Mouse (Mus musculus) lung, embryonic 15.5 days (tissue): ENCODE measurements around the gene Tspan18. TPM values are rescaled to one million over a fixed set of nuclear protein-coding genes. Genes with fewer than 3 reads are reported as not detected.

Source experiments
- ATAC-seq: fragments of 200-750 bp; cut with Nextera tagmentation; 2 replicates; pipeline ENCODE4 v1.8.0; 2017; ENCODE audit warnings: moderate number of reproducible peaks, borderline replicate concordance; ENCODE audit not compliant: low FRiP score, low TSS enrichment; ENCODE audit errors: extremely low read depth
- H3K27ac ChIP-seq: fragments of 300-500 bp; sonication (generic); 2 replicates; pipeline ENCODE4 v1.5.1; 2015; ENCODE audit warnings: moderate library complexity, mild to moderate bottlenecking, inconsistent platforms
- H3K27me3 ChIP-seq: fragments of 300-500 bp; sonication (generic); 2 replicates; pipeline ENCODE4 v1.6.1; 2015; ENCODE audit warnings: inconsistent platforms
- H3K36me3 ChIP-seq: fragments of 300-500 bp; sonication (generic); 2 replicates; pipeline ENCODE4 v1.6.1; 2015; ENCODE audit warnings: inconsistent platforms
- H3K4me1 ChIP-seq: fragments of 300-500 bp; sonication (generic); 2 replicates; pipeline ENCODE4 v1.6.1; 2015; ENCODE audit warnings: inconsistent platforms
- H3K4me2 ChIP-seq: fragments of 300-500 bp; sonication (generic); 2 replicates; pipeline ENCODE4 v1.6.1; 2015; ENCODE audit warnings: inconsistent platforms, mild to moderate bottlenecking, moderate library complexity
- H3K4me3 ChIP-seq: fragments of 300-500 bp; sonication (generic); 2 replicates; pipeline ENCODE4 v1.5.1; 2015; ENCODE audit warnings: mild to moderate bottlenecking, inconsistent platforms
- H3K9ac ChIP-seq: fragments of 300-500 bp; sonication (generic); 2 replicates; pipeline ENCODE4 v1.6.1; 2015; ENCODE audit warnings: inconsistent platforms
- H3K9me3 ChIP-seq: fragments of 300-500 bp; sonication (generic); 2 replicates; pipeline ENCODE4 v1.6.1; 2016; ENCODE audit warnings: inconsistent platforms
- WGBS: fragments of 180-500 bp; shearing (Covaris S2); methylation state at CpG from one replicate; pipeline ENCODE4 v1.1.7; 2015; 5-methylcytosine and 5-hydroxymethylcytosine counted together
- polyA plus RNA-seq: library from polyadenylated mRNA; unstranded; fragments of >200 nt; fragmentation: Nextera tagmentation; extraction: Ambion mirVana; gene quantifications from 2 replicates; pipeline ENCODE4 v1.2.1, GENCODE M21; 2015

Gene Tspan18
- polyA plus RNA-seq, 1 experiment from 2014 or later = 29.0 TPM

GRCm38 (mm10) chr2:93244090-93244443 is 90.2 kb downstream of the Tspan18 start:
- no peak overlapping the region for H3K27ac ChIP-seq
- no peak overlapping the region for H3K4me2 ChIP-seq
- H3K4me3 ChIP-seq = no peak overlapping the region
- H3K36me3 ChIP-seq = no peaks in the 10 kb centered on the region
- H3K4me1 ChIP-seq = no peaks in the 10 kb centered on the region
- H3K9me3 ChIP-seq = no peaks in the 10 kb centered on the region
- H3K27me3 ChIP-seq = no peaks in the 10 kb centered on the region
- H3K9ac ChIP-seq = no peak overlapping the region
- ATAC-seq = no peak
- 79% methylated on average over 8 of the region's 8 CpGs for WGBS

- H3K36me3 ChIP-seq = no peaks in the 10 kb centered on the region
- no peak overlapping the region for H3K9ac ChIP-seq
- ATAC-seq = no peak
- no peaks in the 10 kb centered on the region for H3K27me3 ChIP-seq
- H3K4me2 ChIP-seq = no peak overlapping the region
- no peak overlapping the region for H3K27ac ChIP-seq
- no peaks in the 10 kb centered on the region for H3K4me1 ChIP-seq
- 77% methylated on average over 11 of the region's 11 CpGs for WGBS
- H3K4me3 ChIP-seq = no peak overlapping the region
- no peaks in the 10 kb centered on the region for H3K9me3 ChIP-seq
These were observed 90.7 kb downstream of the Tspan18 start for GRCm38 (mm10) chr2:93243439-93244089.

- no peak for ATAC-seq
- Histone ChIP-seq H3K4me3 (no peak overlapping the region), H3K9ac (no peak overlapping the region), H3K9me3 (no peaks in the 10 kb centered on the region), H3K36me3 (no peaks in the 10 kb centered on the region), H3K4me1 (no peaks in the 10 kb centered on the region), H3K27me3 (no peaks in the 10 kb centered on the region), H3K27ac (no peak overlapping the region), H3K4me2 (no peak overlapping the region)
- 91% methylated on average over 5 of the region's 5 CpGs for WGBS
These were observed 92.1 kb downstream of the Tspan18 start for GRCm38 (mm10) chr2:93242166-93242565.

- Histone ChIP-seq H3K9ac (no peak overlapping the region), H3K4me2 (no peak overlapping the region), H3K9me3 (no peaks in the 10 kb centered on the region), H3K27ac (no peak overlapping the region), H3K4me1 (no peaks in the 10 kb centered on the region), H3K36me3 (no peaks in the 10 kb centered on the region), H3K4me3 (no peak overlapping the region), H3K27me3 (no peaks in the 10 kb centered on the region)
- no peak for ATAC-seq
- WGBS = 75% methylated on average over 6 of the region's 6 CpGs
These were observed 95.4 kb downstream of the Tspan18 start for GRCm38 (mm10) chr2:93238864-93239263.

GRCm38 (mm10) chr2:93237055-93237454 is 97.2 kb downstream of the Tspan18 start:
- no peaks in the 10 kb centered on the region for H3K9me3 ChIP-seq
- H3K27me3 ChIP-seq = no peaks in the 10 kb centered on the region
- no peak overlapping the region for H3K4me2 ChIP-seq
- H3K9ac ChIP-seq = no peak overlapping the region
- no peaks in the 10 kb centered on the region for H3K36me3 ChIP-seq
- no peak overlapping the region for H3K27ac ChIP-seq
- no peaks in the 10 kb centered on the region for H3K4me1 ChIP-seq
- no peak overlapping the region for H3K4me3 ChIP-seq
- no peak; the same call in 1 of the 2 replicates for ATAC-seq
- WGBS = 69% methylated on average over 1 of the region's 1 CpGs

- H3K4me3 ChIP-seq = no peak overlapping the region
- no peak for ATAC-seq
- no peak overlapping the region for H3K9ac ChIP-seq
- no peak overlapping the region for H3K4me2 ChIP-seq
- peaks cover 19% of the 10 kb centered on the region for H3K4me1 ChIP-seq
- no peak overlapping the region for H3K27ac ChIP-seq
- no peaks in the 10 kb centered on the region for H3K36me3 ChIP-seq
- 42% methylated on average over 1 of the region's 1 CpGs for WGBS
- H3K27me3 ChIP-seq = no peaks in the 10 kb centered on the region
- H3K9me3 ChIP-seq = no peaks in the 10 kb centered on the region
These were observed 102.2 kb downstream of the Tspan18 start for GRCm38 (mm10) chr2:93232141-93232540.

- H3K4me2 ChIP-seq = no peak overlapping the region
- no peak overlapping the region for H3K4me3 ChIP-seq
- no peaks in the 10 kb centered on the region for H3K36me3 ChIP-seq
- peak overlapping the region; percentile 21; the same call in 1 of the 2 replicates for H3K27ac ChIP-seq
- H3K9me3 ChIP-seq = no peaks in the 10 kb centered on the region
- ATAC-seq = no peak
- no peak overlapping the region for H3K9ac ChIP-seq
- peaks cover 30% of the 10 kb centered on the region for H3K4me1 ChIP-seq
- no peaks in the 10 kb centered on the region for H3K27me3 ChIP-seq
- WGBS = 38% methylated on average over 5 of the region's 5 CpGs
These were observed 105.9 kb downstream of the Tspan18 start for GRCm38 (mm10) chr2:93228480-93228824.

GRCm38 (mm10) chr2:93227713-93228479 is 106.4 kb downstream of the Tspan18 start:
- 46% methylated on average over 9 of the region's 9 CpGs for WGBS
- no peaks in the 10 kb centered on the region for H3K27me3 ChIP-seq
- H3K27ac ChIP-seq = peak overlapping the region; percentile 21; the same call in 1 of the 2 replicates
- H3K4me1 ChIP-seq = peaks cover 35% of the 10 kb centered on the region
- H3K4me3 ChIP-seq = no peak overlapping the region
- H3K9me3 ChIP-seq = no peaks in the 10 kb centered on the region
- no peaks in the 10 kb centered on the region for H3K36me3 ChIP-seq
- H3K4me2 ChIP-seq = no peak overlapping the region
- peak; percentile 61; the same call in 1 of the 2 replicates for ATAC-seq
- H3K9ac ChIP-seq = no peak overlapping the region

- Histone ChIP-seq H3K27ac (peak overlapping the region; percentile 21; the same call in 1 of the 2 replicates), H3K4me3 (no peak overlapping the region), H3K36me3 (no peaks in the 10 kb centered on the region), H3K27me3 (no peaks in the 10 kb centered on the region), H3K4me2 (no peak overlapping the region; the same call in 1 of the 2 replicates), H3K9ac (no peak overlapping the region), H3K4me1 (peaks cover 35% of the 10 kb centered on the region), H3K9me3 (no peaks in the 10 kb centered on the region)
- WGBS = 13% methylated on average over 20 of the region's 20 CpGs
- peak; percentile 41; the same call in 1 of the 2 replicates for ATAC-seq
These were observed 107.4 kb downstream of the Tspan18 start for GRCm38 (mm10) chr2:93226606-93227595.

GRCm38 (mm10) chr2:93223463-93223862 is 110.8 kb downstream of the Tspan18 start:
- no peaks in the 10 kb centered on the region for H3K9me3 ChIP-seq
- H3K27ac ChIP-seq = no peak overlapping the region
- no peak for ATAC-seq
- H3K27me3 ChIP-seq = no peaks in the 10 kb centered on the region
- 32% methylated on average over 6 of the region's 6 CpGs for WGBS
- peaks cover 30% of the 10 kb centered on the region for H3K4me1 ChIP-seq
- H3K4me3 ChIP-seq = no peak overlapping the region
- H3K4me2 ChIP-seq = no peak overlapping the region
- H3K9ac ChIP-seq = no peak overlapping the region
- no peaks in the 10 kb centered on the region for H3K36me3 ChIP-seq

- Histone ChIP-seq H3K4me3 (no peak overlapping the region), H3K9me3 (no peaks in the 10 kb centered on the region), H3K4me2 (no peak overlapping the region), H3K4me1 (peaks cover 22% of the 10 kb centered on the region), H3K9ac (no peak overlapping the region), H3K27me3 (no peaks in the 10 kb centered on the region), H3K36me3 (no peaks in the 10 kb centered on the region), H3K27ac (no peak overlapping the region)
- WGBS = 65% methylated on average over 5 of the region's 5 CpGs
- no peak for ATAC-seq
These were observed 113.9 kb downstream of the Tspan18 start for GRCm38 (mm10) chr2:93220447-93220846.
